Comparison of ENCODE assay signal across 9 mouse cellular contexts in genomic region chr13:54765281-54766191, GRCm38 (mm10). TPM values are rescaled to one million over a fixed set of nuclear protein-coding genes. Genes with fewer than 3 reads are reported as not detected.
DNase-seq lines count a peak whose midpoint lies in the region; ATAC-seq and TF ChIP-seq lines count a peak whose summit lies in the region.
"Had no signal": no experiment of that assay in that cellular context is flagged by ENCODE, and none has a peak within 500 bp of the region (broad histone marks: within the 10 kb centered on the region; RNA-seq: fewer than 3 reads in every experiment).

No protein-coding gene starts in this region.

- H3K4me3 ChIP-seq in kidney, postnatal 0 days (replicated peaks; ENCODE audit: low read depth, low read length), result peak overlapping the region; percentile 17
- no peak overlapping the region for H3K4me3 ChIP-seq in kidney, adult 2 months (ENCODE audit: insufficient read depth, low read depth, low read length)
- H3K4me3 ChIP-seq in embryonic facial prominence, embryonic 13.5 days, result peak overlapping the region; percentile 36
- peak overlapping the region; percentile 37 for H3K4me3 ChIP-seq in limb, embryonic 13.5 days

- 6% methylated on average over 42 of the region's 44 CpGs for WGBS in kidney, postnatal 0 days
- whole genome bisulfite sequencing in kidney, adult 2 months, result 7% methylated on average over 44 of the region's 44 CpGs
- WGBS in embryonic facial prominence, embryonic 13.5 days, result 4% methylated on average over 44 of the region's 44 CpGs
- 4% methylated on average over 44 of the region's 44 CpGs for WGBS in limb, embryonic 13.5 days

- peaks cover 39% of the 10 kb centered on the region for H3K27me3 ChIP-seq in kidney, postnatal 0 days (ENCODE audit: insufficient read depth, low read length)
- no peaks in the 10 kb centered on the region for H3K27me3 ChIP-seq in kidney, adult 2 months (replicated peaks; ENCODE audit: control insufficient read depth, insufficient read depth, low read length)
- peaks cover 72% of the 10 kb centered on the region for H3K27me3 ChIP-seq in embryonic facial prominence, embryonic 13.5 days
- H3K27me3 ChIP-seq in limb, embryonic 13.5 days, result peaks cover 75% of the 10 kb centered on the region

- TF ChIP-seq CTCF in kidney, postnatal 0 days (IDR thresholded peaks at IDR 0.05; ENCODE audit: low read depth), result no peak
- TF ChIP-seq CTCF in kidney, adult 2 months (conservative IDR thresholded peaks at IDR 0.05; ENCODE audit: insufficient read depth, insufficient read length, low read depth, low read length), result no peak

- H3K36me3 ChIP-seq in kidney, postnatal 0 days (ENCODE audit: insufficient read depth, low read length), result no peaks in the 10 kb centered on the region
- no peaks in the 10 kb centered on the region for H3K36me3 ChIP-seq in kidney, adult 2 months (ENCODE audit: control insufficient read depth, insufficient read depth, low read length)
- no peaks in the 10 kb centered on the region for H3K36me3 ChIP-seq in embryonic facial prominence, embryonic 13.5 days
- no peaks in the 10 kb centered on the region for H3K36me3 ChIP-seq in limb, embryonic 13.5 days

- ATAC-seq in kidney, postnatal 0 days (replicated peaks; ENCODE audit: low FRiP score, low read depth), result no peak
- ATAC-seq in embryonic facial prominence, embryonic 13.5 days (ENCODE audit: insufficient number of reproducible peaks, insufficient read depth, low FRiP score, low TSS enrichment, low read depth), result no peak
- no peak for ATAC-seq in limb, embryonic 13.5 days (ENCODE audit: low FRiP score, low read depth)
- no peak for ATAC-seq in erythroblast, adult 5-6 weeks (replicated peaks; ENCODE audit: low FRiP score, poor library complexity, severe bottlenecking)

- peaks cover 8% of the 10 kb centered on the region for H3K4me1 ChIP-seq in kidney, postnatal 0 days (replicated peaks; ENCODE audit: insufficient read depth, low read length)
- no peaks in the 10 kb centered on the region for H3K4me1 ChIP-seq in kidney, adult 2 months (ENCODE audit: control insufficient read depth, insufficient read depth, low read length)
- peaks cover 12% of the 10 kb centered on the region for H3K4me1 ChIP-seq in embryonic facial prominence, embryonic 13.5 days
- H3K4me1 ChIP-seq in limb, embryonic 13.5 days, result peaks cover 11% of the 10 kb centered on the region

- no peaks in the 10 kb centered on the region for H3K9me3 ChIP-seq in kidney, postnatal 0 days (replicated peaks; ENCODE audit: low read length)
- no peaks in the 10 kb centered on the region for H3K9me3 ChIP-seq in embryonic facial prominence, embryonic 13.5 days
- no peaks in the 10 kb centered on the region for H3K9me3 ChIP-seq in limb, embryonic 13.5 days

- no peak overlapping the region for H3K9ac ChIP-seq in kidney, postnatal 0 days (ENCODE audit: low read depth, low read length)
- H3K9ac ChIP-seq in embryonic facial prominence, embryonic 13.5 days, result no peak overlapping the region
- H3K9ac ChIP-seq in limb, embryonic 13.5 days, result no peak overlapping the region

- no peak overlapping the region for H3K27ac ChIP-seq in kidney, postnatal 0 days
- H3K27ac ChIP-seq in kidney, adult 2 months (ENCODE audit: insufficient read depth, low read depth, low read length), result no peak overlapping the region
- H3K27ac ChIP-seq in embryonic facial prominence, embryonic 13.5 days, result no peak overlapping the region
- H3K27ac ChIP-seq in limb, embryonic 13.5 days, result no peak overlapping the region

- peak overlapping the region; percentile 47 for H3K4me2 ChIP-seq in kidney, postnatal 0 days (ENCODE audit: low read length)
- peak overlapping the region; percentile 62 for H3K4me2 ChIP-seq in embryonic facial prominence, embryonic 13.5 days
- H3K4me2 ChIP-seq in limb, embryonic 13.5 days (replicated peaks), result peak overlapping the region; percentile 61

- no peak for TF ChIP-seq POLR2A in kidney, adult 2 months (IDR thresholded peaks at IDR 0.05; ENCODE audit: low read depth, low read length)

- DNase-seq in kidney, postnatal 0 days (ENCODE audit: low spot score), result no peak
- DNase-seq in kidney, adult 2 months, result no peak
- DNase-seq in brain, adult 2 months (ENCODE audit: low read depth, low spot score), result peak; percentile 82
- peak; percentile 48 for DNase-seq in testis, postnatal 10 days (ENCODE audit: low spot score)
- no peak for DNase-seq in spleen, postnatal 14 days (ENCODE audit: low spot score in 2 of 2)

RNA-seq across cellular contexts. Expression of gene Sncb, which starts 0.9 kb away (rescaled TPM):
- polyA plus RNA-seq in kidney, postnatal 0 days (2015; fragmentation: Nextera tagmentation; extraction: Ambion mirVana), result not detected in 2 replicates
- polyA plus RNA-seq in kidney, adult 2 months (2012; rRNA removed), result 0.15 and 0.41 TPM in 2 replicates
- 0.20 TPM in 1 of 2 replicates, not detected in the other for polyA plus RNA-seq in embryonic facial prominence, embryonic 13.5 days (2015; fragmentation: Nextera tagmentation; extraction: Ambion mirVana)
- not detected in 2 replicates for polyA plus RNA-seq in limb, embryonic 13.5 days (2015; fragmentation: Nextera tagmentation; extraction: Ambion mirVana)
- total RNA-seq in erythroblast, adult 5-6 weeks (2015; ENCODE audit: low replicate concordance), result not detected in 2 replicates
- not detected in 2 replicates for total RNA-seq in erythroblast, adult 5-6 weeks (2017; ENCODE audit: low replicate concordance)

RNA-seq across cellular contexts. Expression of gene Gprin1, which starts 15.9 kb away (rescaled TPM):
- 0.13 and 0.14 TPM in 2 replicates for polyA plus RNA-seq in kidney, postnatal 0 days (2015; fragmentation: Nextera tagmentation; extraction: Ambion mirVana)
- polyA plus RNA-seq in kidney, adult 2 months (2012; rRNA removed), result 0.03 and 0.04 TPM in 2 replicates
- 0.44 and 0.46 TPM in 2 replicates for polyA plus RNA-seq in embryonic facial prominence, embryonic 13.5 days (2015; fragmentation: Nextera tagmentation; extraction: Ambion mirVana)
- 0.15 and 0.20 TPM in 2 replicates for polyA plus RNA-seq in limb, embryonic 13.5 days (2015; fragmentation: Nextera tagmentation; extraction: Ambion mirVana)
- total RNA-seq in erythroblast, adult 5-6 weeks (2015; ENCODE audit: low replicate concordance), result not detected in 2 replicates
- not detected in 2 replicates for total RNA-seq in erythroblast, adult 5-6 weeks (2017; ENCODE audit: low replicate concordance)

RNA-seq across cellular contexts. Expression of gene Eif4e1b, which starts 18.3 kb away (rescaled TPM):
- not detected in 2 replicates for polyA plus RNA-seq in kidney, postnatal 0 days (2015; fragmentation: Nextera tagmentation; extraction: Ambion mirVana)
- polyA plus RNA-seq in kidney, adult 2 months (2012; rRNA removed), result not detected in 2 replicates
- polyA plus RNA-seq in embryonic facial prominence, embryonic 13.5 days (2015; fragmentation: Nextera tagmentation; extraction: Ambion mirVana), result not detected in 2 replicates
- not detected in 2 replicates for polyA plus RNA-seq in limb, embryonic 13.5 days (2015; fragmentation: Nextera tagmentation; extraction: Ambion mirVana)
- not detected in 2 replicates for total RNA-seq in erythroblast, adult 5-6 weeks (2015; ENCODE audit: low replicate concordance)
- total RNA-seq in erythroblast, adult 5-6 weeks (2017; ENCODE audit: low replicate concordance), result not detected in 2 replicates
- total RNA-seq: left cerebral cortex, postnatal 25 days had no signal

RNA-seq across cellular contexts. Expression of gene Tspan17, which starts 23.6 kb away (rescaled TPM):
- 12.8 and 13.0 TPM in 2 replicates for polyA plus RNA-seq in kidney, postnatal 0 days (2015; fragmentation: Nextera tagmentation; extraction: Ambion mirVana)
- 10.0 and 12.6 TPM in 2 replicates for polyA plus RNA-seq in kidney, adult 2 months (2012; rRNA removed)
- 7.5 and 7.6 TPM in 2 replicates for polyA plus RNA-seq in embryonic facial prominence, embryonic 13.5 days (2015; fragmentation: Nextera tagmentation; extraction: Ambion mirVana)
- 4.7 and 4.9 TPM in 2 replicates for polyA plus RNA-seq in limb, embryonic 13.5 days (2015; fragmentation: Nextera tagmentation; extraction: Ambion mirVana)
- total RNA-seq in erythroblast, adult 5-6 weeks (2015; ENCODE audit: low replicate concordance), result 2.5 TPM in 1 of 2 replicates, not detected in the other
- 1.0 TPM in 1 of 2 replicates, not detected in the other for total RNA-seq in erythroblast, adult 5-6 weeks (2017; ENCODE audit: low replicate concordance)

Comparison
In these comparisons a context has a peak if more than half of its experiments do, and no peak if none do; other contexts are left out.
1. DNase-seq: peak in brain, adult 2 months (single experiment) and testis, postnatal 10 days (single experiment); none in kidney, postnatal 0 days (single experiment), kidney, adult 2 months (single experiment) and spleen, postnatal 14 days (0 of 2).
2. Peak in every context shown above with its lines, with median percentiles within 50 percentile points of each other: H3K4me2 ChIP-seq.